Mouse (Mus musculus) spleen, adult 18-20 months (tissue): ENCODE data around the gene Lypd6.

Experiments
- DNase-seq, 2 experiments: peaks; one replicate each; pipeline ENCODE4 v3.0.0; 2022; ENCODE audit warnings: mixed read lengths in 2 of 2

Lypd6 gene

GRCm38 (mm10) chr2:50111169-50111568 is 44.9 kb downstream of the Lypd6 start:
- DNase-seq: no peak

DNA sequence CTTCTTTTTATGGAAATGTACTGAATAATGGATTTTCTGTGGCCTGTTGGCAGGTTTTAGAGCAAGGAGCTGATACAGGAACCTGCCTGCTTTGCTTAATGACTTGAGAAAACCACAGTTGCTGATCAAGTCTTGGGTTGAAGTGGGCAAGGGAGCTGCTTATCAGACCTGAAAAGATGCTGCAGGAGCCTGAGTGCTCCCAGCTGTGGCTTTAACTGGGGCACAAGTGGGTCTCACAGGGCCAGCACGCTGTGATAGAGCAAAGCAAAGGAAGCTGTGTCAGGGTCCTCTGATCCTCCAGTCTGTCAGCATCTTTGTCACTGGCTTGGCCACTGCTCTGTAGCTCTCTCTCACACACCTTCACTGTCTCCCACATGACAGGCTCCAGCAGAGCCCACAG is 45.4 kb downstream of the Lypd6 start:
- DNase-seq: no peak

GRCm38 (mm10) chr2:50112427-50112826 is 46.2 kb downstream of the Lypd6 start:
- DNase-seq: no peak

- no peak for DNase-seq
Measured at GRCm38 (mm10) chr2:50119101-50119500, 52.9 kb downstream of the Lypd6 start.

DNA sequence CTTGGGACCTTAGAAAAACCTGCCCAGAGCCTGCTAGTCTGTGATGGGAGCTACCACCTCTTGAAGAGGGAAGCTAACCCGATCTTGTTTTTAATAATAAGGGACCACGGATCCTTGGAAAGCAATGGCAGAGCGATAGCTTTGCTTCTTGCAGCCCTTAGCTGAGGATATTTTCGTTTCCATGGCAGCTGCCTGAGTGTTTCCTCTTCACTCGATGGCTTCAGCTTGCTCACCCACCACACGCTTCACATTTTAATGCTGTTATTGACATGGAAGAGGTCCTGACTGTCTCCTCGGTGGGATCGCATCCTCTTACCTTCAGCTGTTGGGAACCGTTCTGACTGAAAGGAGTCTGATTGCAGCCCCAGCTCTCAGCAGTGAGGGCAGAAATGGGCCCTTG is 54.6 kb downstream of the Lypd6 start:
- no peak for DNase-seq

DNA sequence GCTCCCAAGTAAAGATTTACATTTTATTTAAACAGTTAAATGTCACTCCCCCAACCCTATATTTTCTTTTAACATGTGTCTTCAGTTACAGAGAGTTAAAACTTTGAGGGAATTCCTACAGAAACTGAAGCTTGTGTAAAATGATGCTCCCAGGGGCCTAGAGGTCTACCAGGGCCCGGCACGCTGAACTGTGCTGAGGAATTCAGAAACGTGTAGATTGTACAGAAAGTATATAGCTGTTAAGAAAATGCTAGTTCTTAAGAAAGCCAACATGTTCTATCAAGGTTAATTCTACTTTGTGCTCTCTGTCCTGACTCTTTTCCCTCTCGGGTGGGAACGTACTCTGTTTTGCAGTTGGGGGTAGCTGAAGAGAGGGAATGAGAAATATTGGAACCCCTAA is 57.1 kb downstream of the Lypd6 start:
- DNase-seq: no peak

DNA sequence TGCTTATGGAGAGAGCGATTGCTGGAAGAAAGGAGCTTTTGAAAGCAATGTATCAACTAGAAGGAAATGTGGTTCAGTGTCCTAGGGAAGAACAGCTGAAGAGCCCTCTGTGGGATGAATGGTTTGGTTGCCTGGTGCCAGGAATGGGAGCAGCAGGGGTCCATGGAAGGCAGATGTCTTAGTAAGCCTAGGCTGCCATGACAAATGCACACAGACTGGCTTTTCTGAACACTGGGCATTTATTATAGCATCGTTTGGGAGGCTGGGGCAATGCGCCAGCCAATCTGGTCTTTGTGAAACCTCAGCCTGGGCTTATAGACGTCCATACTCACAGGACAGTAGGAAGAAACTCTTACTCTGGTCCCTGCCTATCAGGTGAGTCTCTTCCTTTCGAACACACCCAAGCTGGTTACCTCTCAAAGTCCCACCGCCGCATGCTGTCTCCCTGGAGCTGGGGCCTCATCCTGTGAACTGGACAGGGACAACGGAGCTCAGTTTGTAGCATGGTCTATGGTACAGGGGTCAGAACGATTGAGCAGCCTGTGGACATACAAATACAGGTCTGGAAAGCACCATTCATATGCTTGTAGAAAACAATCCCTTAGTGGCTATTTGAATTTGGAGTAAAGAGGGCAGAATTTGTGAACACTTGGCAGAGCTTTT is 61.4 kb downstream of the Lypd6 start:
- DNase-seq: no peak

GRCm38 (mm10) chr2:50128322-50129277 is 62.4 kb downstream of the Lypd6 start:
- DNase-seq: no peak

DNA sequence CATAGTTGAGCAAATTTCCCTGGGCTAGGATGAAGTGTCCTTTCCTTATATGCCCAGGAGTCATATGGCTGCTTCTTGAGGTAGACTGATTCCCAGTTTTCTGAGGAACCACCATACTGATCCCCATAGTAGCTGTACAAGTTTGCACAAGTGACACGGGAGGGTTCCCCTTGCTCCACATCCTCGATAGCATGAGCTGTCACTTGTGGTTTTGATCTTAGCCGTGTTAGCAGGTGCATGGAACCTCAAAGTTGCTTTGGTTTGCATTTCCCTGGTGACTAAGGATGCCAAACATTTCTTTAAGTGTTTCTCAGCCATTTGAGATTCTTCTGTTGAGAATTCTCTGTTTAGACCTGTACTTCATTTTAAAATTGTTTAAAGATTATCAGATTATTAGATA is 64.4 kb downstream of the Lypd6 start:
- DNase-seq: no peak

DNA sequence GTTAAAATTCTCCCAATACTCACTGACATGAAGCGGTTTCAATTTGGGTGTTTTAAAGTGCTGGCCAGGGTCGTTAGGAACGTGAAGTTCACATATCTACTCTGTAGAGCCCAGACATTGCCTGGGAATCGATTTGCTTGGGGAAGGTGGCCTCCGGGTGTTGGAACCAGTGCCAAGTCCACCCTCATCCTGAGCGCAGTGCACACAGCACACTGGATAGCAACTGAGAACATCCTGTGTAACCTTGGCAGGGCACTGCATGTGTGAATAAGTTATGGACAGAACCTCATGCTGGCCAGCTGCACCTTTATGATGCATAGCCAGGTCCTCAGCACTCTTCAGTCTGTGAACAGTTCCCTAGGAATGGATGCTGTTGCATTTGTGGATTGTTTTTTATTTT is 77.4 kb downstream of the Lypd6 start:
- no peak for DNase-seq

DNA sequence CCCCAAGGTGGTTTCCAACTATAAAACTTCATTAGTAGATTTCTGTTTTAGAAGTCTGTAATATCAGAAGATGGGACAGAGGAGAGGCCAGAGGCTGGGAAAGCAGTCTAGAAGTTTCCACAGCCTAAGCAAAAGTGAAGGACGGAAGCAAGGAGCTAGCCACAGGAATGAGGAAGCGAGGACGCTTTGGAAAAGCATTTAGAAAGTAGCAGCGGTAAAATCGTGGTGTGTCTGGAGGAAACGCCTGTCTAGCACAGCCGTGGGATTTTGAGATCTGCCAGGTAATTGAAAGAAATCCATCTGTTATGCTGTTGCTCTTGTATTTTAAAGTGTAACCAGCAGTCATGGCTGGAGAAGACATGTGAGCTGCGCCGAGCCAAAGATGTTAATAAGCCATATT is 81.1 kb downstream of the Lypd6 start:
- no peak for DNase-seq

GRCm38 (mm10) chr2:50149257-50150202 is 83.3 kb downstream of the Lypd6 start:
- no peak for DNase-seq

DNA sequence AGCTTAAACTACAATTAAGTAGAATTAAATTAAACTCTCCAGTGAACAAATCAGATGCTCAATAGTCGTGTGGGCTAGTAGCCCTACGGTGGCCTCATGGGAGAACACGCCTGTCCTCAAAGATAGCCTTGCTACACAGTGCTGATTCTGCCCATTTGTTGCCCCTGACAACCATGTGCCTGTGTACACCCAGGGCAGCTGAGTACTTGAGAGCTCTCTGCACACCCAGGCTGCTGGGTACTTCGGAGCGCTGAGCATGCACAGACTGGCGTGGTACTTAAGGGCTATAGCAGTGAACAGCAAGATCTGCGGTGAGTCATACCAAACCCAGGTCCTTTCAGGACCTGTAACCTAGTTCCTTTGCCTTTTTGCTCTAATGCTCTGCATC is 84.0 kb downstream of the Lypd6 start:
- DNase-seq: no peak

DNA sequence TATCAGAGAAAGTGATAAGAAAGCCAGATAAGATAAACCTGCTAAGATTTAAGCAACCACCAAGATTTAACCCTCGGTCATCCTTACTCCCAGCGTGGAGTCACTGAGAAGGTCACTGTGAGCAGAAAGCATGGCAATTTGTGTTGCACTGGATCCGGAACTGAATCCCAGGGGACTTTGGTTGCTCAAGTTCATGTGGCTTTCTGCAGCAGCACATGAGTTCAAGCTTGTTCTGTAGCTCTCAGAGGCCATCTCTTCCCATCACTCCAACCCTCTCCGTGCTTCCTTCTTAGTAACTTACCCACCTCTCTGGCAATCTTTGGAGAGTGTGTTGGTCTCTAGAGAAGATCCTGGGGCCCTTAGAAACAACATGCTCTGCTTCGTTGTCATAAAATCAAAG is 84.6 kb downstream of the Lypd6 start:
- DNase-seq: no peak

DNA sequence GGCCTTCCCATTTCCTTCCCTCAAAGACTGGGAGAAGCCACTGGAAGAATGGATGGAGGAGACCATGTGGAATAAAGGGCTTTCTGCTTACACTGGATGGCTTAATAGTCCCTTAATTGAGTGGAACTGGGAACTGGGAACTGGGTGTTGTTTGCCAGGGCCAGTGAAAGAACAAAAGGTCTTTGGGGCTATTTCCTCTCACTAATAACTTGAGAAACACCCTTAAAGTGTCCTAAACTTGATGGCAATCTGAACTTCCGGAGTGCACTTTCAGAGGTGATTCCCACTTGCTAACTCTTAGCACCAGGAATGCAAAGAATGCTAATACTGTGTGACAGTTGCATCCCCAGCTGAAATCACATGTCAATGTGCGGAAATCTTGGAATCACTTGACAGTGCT is 85.2 kb downstream of the Lypd6 start:
- DNase-seq: no peak

GRCm38 (mm10) chr2:50151879-50152278 is 85.7 kb downstream of the Lypd6 start:
- no peak for DNase-seq

- no peak for DNase-seq
Measured at GRCm38 (mm10) chr2:50156009-50156408, 89.8 kb downstream of the Lypd6 start.

DNA sequence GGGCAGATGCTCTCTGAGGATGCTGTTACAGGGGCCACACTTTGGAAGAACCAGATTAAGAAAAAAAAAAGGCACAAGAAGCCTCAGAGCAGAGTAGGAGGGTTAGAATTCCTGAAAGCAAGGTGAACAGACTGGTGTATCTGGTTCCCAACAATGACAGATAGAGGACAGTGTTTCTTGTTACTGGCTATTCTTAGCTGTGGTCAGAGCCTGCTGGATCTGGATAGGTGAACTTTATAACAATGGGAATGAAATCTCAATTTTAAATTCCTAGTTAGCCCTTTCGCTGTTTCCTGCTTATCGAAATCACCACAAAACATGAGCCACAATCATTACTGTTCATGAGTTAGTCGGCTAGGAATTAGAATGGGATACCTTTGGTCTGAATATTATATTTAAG is 93.8 kb downstream of the Lypd6 start:
- DNase-seq: no peak

- no peak for DNase-seq
Measured at GRCm38 (mm10) chr2:50163608-50164007, 97.4 kb downstream of the Lypd6 start.

DNA sequence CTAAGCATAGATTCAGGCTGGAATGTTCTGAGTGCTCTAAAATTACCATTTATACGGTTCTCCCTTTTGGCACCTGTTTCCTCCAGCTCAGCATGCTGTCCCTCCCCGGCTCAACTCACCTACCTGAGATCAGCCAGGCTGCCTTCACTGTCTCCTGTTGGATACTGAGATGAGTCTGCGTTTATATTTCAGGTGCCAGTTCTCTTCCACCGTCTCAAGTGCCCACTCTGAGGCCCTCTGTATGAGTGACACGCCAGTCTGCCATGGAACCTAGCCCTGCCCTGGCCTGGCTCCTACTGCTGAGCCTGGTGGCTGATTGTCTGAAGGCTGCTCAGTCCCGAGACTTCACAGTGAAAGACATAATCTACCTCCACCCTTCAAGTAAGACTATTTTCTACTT is 99.0 kb downstream of the Lypd6 start:
- DNase-seq: no peak

DNA sequence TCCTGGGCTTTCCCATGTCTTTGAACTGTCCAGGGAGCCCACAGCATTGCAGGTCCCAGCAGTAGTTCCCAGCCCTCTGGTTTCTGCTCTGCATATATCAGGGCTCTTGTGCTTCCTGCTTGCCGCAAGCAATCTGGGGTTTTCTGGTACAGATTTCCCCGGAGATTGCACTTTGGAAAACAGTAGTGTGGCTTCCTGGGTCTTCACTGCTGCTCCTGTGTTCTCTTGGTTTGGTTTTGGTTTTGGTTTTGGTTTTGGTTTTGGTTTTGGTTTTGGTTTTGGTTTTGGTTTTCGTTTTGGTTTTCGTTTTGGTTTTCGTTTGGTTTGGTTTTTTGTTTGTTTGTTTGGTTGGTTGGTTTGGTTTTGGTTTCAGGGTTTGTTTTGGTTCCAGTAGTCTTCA is 99.9 kb downstream of the Lypd6 start:
- no peak for DNase-seq

GRCm38 (mm10) chr2:50173730-50174528 is 107.7 kb downstream of the Lypd6 start:
- DNase-seq: no peak
